Mouse (Mus musculus): Measurements from ENCODE around the gene Minpp1. TPM values are rescaled to one million over a fixed set of nuclear protein-coding genes. Genes with fewer than 3 reads are reported as not detected.

The Minpp1 gene
- total and polyA plus RNA-seq, 3 experiments: 62.6 to 197 (median 68.8) TPM

GRCm38 (mm10) chr19:32528723-32529122 is 43.2 kb downstream of the Minpp1 start:
- H3K27me3 ChIP-seq (ENCODE audit: insufficient read depth, low read length): 0 out of 2 replicates have a peak, but pooled peaks cover 3% of the 10 kb centered on the region
- DNase-seq (ENCODE audit: low spot score) (no peak), ATAC-seq (ENCODE audit: extremely low read depth, insufficient number of reproducible peaks, low FRiP score, poor library complexity, severe bottlenecking) (no peak)
- H3K9me3 ChIP-seq (replicated peaks): no peaks in the 10 kb centered on the region
- no peak overlapping the region for H3K4me3 ChIP-seq (ENCODE audit: low read depth, low read length)
- H3K36me3 ChIP-seq (replicated peaks): no peaks in the 10 kb centered on the region
- peaks cover 15% of the 10 kb centered on the region for H3K4me1 ChIP-seq (ENCODE audit: insufficient read depth, low read depth, low read length)
- TF ChIP-seq POLR2AphosphoS5 (IDR thresholded peaks at IDR 0.05; ENCODE audit: insufficient replicate concordance, low read depth, low read length) (no peak), CTCF (IDR thresholded peaks at IDR 0.05; ENCODE audit: low read depth, low read length) (no peak), GATA2 (IDR thresholded peaks at IDR 0.05; ENCODE audit: borderline replicate concordance, low read depth, low read length) (no peak)

GRCm38 (mm10) chr19:32529252-32529942 is 43.8 kb downstream of the Minpp1 start:
- ATAC-seq (ENCODE audit: extremely low read depth, insufficient number of reproducible peaks, low FRiP score, poor library complexity, severe bottlenecking): no peak

GRCm38 (mm10) chr19:32530296-32530695 is 44.7 kb downstream of the Minpp1 start:
- ATAC-seq (ENCODE audit: extremely low read depth, insufficient number of reproducible peaks, low FRiP score, poor library complexity, severe bottlenecking) (no peak), DNase-seq (ENCODE audit: low spot score) (no peak)
- peaks cover 2% of the 10 kb centered on the region; the same call in 1 of the 2 replicates for H3K4me1 ChIP-seq (ENCODE audit: insufficient read depth, low read depth, low read length)
- no peaks in the 10 kb centered on the region for H3K9me3 ChIP-seq (replicated peaks)
- 0 out of 2 replicates have a peak, but pooled peaks cover 3% of the 10 kb centered on the region for H3K27me3 ChIP-seq (ENCODE audit: insufficient read depth, low read length)
- TF ChIP-seq GATA1 (IDR thresholded peaks at IDR 0.05; ENCODE audit: borderline replicate concordance, low read length): no peak
- no peak for TF ChIP-seq GATA2 (IDR thresholded peaks at IDR 0.05; ENCODE audit: borderline replicate concordance, low read depth, low read length)
- no peak for TF ChIP-seq TAL1 (conservative IDR thresholded peaks at IDR 0.05; ENCODE audit: low read depth, low read length)
- TF ChIP-seq POLR2AphosphoS5 (IDR thresholded peaks at IDR 0.05; ENCODE audit: insufficient replicate concordance, low read depth, low read length): no peak
- no peak for TF ChIP-seq CTCF (IDR thresholded peaks at IDR 0.05; ENCODE audit: low read depth, low read length)
- no peaks in the 10 kb centered on the region for H3K36me3 ChIP-seq (replicated peaks)
- no peak overlapping the region for H3K4me3 ChIP-seq (ENCODE audit: low read depth, low read length)

More at GRCm38 (mm10) chr19:32529252-32529942, 43.8 kb downstream of the Minpp1 start:
- DNase-seq (ENCODE audit: low spot score): no peak
- Histone ChIP-seq H3K9me3 (replicated peaks) (no peaks in the 10 kb centered on the region), H3K4me1 (ENCODE audit: insufficient read depth, low read depth, low read length) (peaks cover 8% of the 10 kb centered on the region), H3K27me3 (ENCODE audit: insufficient read depth, low read length) (0 out of 2 replicates have a peak, but pooled peaks cover 3% of the 10 kb centered on the region), H3K36me3 (replicated peaks) (no peaks in the 10 kb centered on the region), H3K4me3 (ENCODE audit: low read depth, low read length) (no peak overlapping the region)
- TF ChIP-seq GATA1 (IDR thresholded peaks at IDR 0.05; ENCODE audit: borderline replicate concordance, low read length) (no peak), GATA2 (IDR thresholded peaks at IDR 0.05; ENCODE audit: borderline replicate concordance, low read depth, low read length) (no peak), POLR2AphosphoS5 (IDR thresholded peaks at IDR 0.05; ENCODE audit: insufficient replicate concordance, low read depth, low read length) (no peak), TAL1 (conservative IDR thresholded peaks at IDR 0.05; ENCODE audit: low read depth, low read length) (no peak), CTCF (IDR thresholded peaks at IDR 0.05; ENCODE audit: low read depth, low read length) (no peak)

- TF ChIP-seq CTCF (IDR thresholded peaks at IDR 0.05; ENCODE audit: low read depth, low read length) (no peak), POLR2AphosphoS5 (IDR thresholded peaks at IDR 0.05; ENCODE audit: insufficient replicate concordance, low read depth, low read length) (no peak), TAL1 (conservative IDR thresholded peaks at IDR 0.05; ENCODE audit: low read depth, low read length) (no peak), GATA2 (IDR thresholded peaks at IDR 0.05; ENCODE audit: borderline replicate concordance, low read depth, low read length) (no peak), GATA1 (IDR thresholded peaks at IDR 0.05; ENCODE audit: borderline replicate concordance, low read length) (no peak)
These were observed 46.8 kb downstream of the Minpp1 start for GRCm38 (mm10) chr19:32532331-32532730.

GRCm38 (mm10) chr19:32532737-32533505 is 47.4 kb downstream of the Minpp1 start:
- Histone ChIP-seq H3K27me3 (ENCODE audit: insufficient read depth, low read length) (0 out of 2 replicates have a peak, but pooled peaks cover 3% of the 10 kb centered on the region), H3K4me3 (ENCODE audit: low read depth, low read length) (no peak overlapping the region), H3K36me3 (replicated peaks) (no peaks in the 10 kb centered on the region), H3K9me3 (replicated peaks) (no peaks in the 10 kb centered on the region), H3K4me1 (ENCODE audit: insufficient read depth, low read depth, low read length) (no peaks in the 10 kb centered on the region)
- DNase-seq (ENCODE audit: low spot score) (no peak), ATAC-seq (ENCODE audit: extremely low read depth, insufficient number of reproducible peaks, low FRiP score, poor library complexity, severe bottlenecking) (no peak)
- TF ChIP-seq TAL1 (conservative IDR thresholded peaks at IDR 0.05; ENCODE audit: low read depth, low read length) (0 out of 2 replicates have a peak, but pooled peaks have one; percentile 5), POLR2AphosphoS5 (IDR thresholded peaks at IDR 0.05; ENCODE audit: insufficient replicate concordance, low read depth, low read length) (no peak)

More at GRCm38 (mm10) chr19:32532331-32532730, 46.8 kb downstream of the Minpp1 start:
- Histone ChIP-seq H3K9me3 (replicated peaks) (no peaks in the 10 kb centered on the region), H3K4me1 (ENCODE audit: insufficient read depth, low read depth, low read length) (peaks cover 2% of the 10 kb centered on the region; the same call in 1 of the 2 replicates), H3K27me3 (ENCODE audit: insufficient read depth, low read length) (0 out of 2 replicates have a peak, but pooled peaks cover 3% of the 10 kb centered on the region), H3K4me3 (ENCODE audit: low read depth, low read length) (no peak overlapping the region), H3K36me3 (replicated peaks) (no peaks in the 10 kb centered on the region)
- ATAC-seq (ENCODE audit: extremely low read depth, insufficient number of reproducible peaks, low FRiP score, poor library complexity, severe bottlenecking) (no peak), DNase-seq (ENCODE audit: low spot score) (no peak)

- no peaks in the 10 kb centered on the region for H3K9me3 ChIP-seq (replicated peaks)
- H3K4me3 ChIP-seq (ENCODE audit: low read depth, low read length): no peak overlapping the region
- TF ChIP-seq GATA1 (IDR thresholded peaks at IDR 0.05; ENCODE audit: borderline replicate concordance, low read length) (no peak), GATA2 (IDR thresholded peaks at IDR 0.05; ENCODE audit: borderline replicate concordance, low read depth, low read length) (no peak), POLR2AphosphoS5 (IDR thresholded peaks at IDR 0.05; ENCODE audit: insufficient replicate concordance, low read depth, low read length) (no peak), TAL1 (conservative IDR thresholded peaks at IDR 0.05; ENCODE audit: low read depth, low read length) (no peak), CTCF (IDR thresholded peaks at IDR 0.05; ENCODE audit: low read depth, low read length) (no peak)
- no peaks in the 10 kb centered on the region for H3K36me3 ChIP-seq (replicated peaks)
- ATAC-seq (ENCODE audit: extremely low read depth, insufficient number of reproducible peaks, low FRiP score, poor library complexity, severe bottlenecking) (no peak), DNase-seq (ENCODE audit: low spot score) (no peak)
- 0 out of 2 replicates have a peak, but pooled peaks cover 3% of the 10 kb centered on the region for H3K27me3 ChIP-seq (ENCODE audit: insufficient read depth, low read length)
- H3K4me1 ChIP-seq (ENCODE audit: insufficient read depth, low read depth, low read length): no peaks in the 10 kb centered on the region
These were observed 49.3 kb downstream of the Minpp1 start for GRCm38 (mm10) chr19:32534887-32535286.

All from G1E (cell line).